Mouse (Mus musculus): Measurements from ENCODE around the gene Bcas3. TPM values are rescaled to one million over a fixed set of nuclear protein-coding genes. Genes with fewer than 3 reads are reported as not detected.

Bcas3 gene
- polyA plus RNA-seq, 1 experiment from 2014 or later: 31.5 TPM

DNA sequence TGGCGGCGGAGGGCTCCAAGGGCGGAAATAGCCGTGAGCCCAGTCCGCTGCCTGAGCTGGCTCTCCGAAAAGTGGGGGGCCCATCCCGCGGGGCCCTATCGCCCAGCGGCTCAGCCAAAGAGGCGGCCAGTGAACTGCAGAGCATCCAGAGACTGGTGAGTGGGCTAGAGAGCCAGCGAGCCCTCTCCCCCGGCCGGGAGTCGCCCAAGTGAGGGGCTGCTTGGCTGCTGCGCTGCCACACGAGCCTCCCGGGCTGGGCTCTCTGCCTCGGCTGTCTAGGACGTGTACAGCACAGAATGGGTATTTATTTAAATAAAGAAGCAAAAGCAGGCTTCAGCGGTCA is 487.8 kb downstream of the Bcas3 start:
- no peak for TF ChIP-seq CTCF (IDR thresholded peaks at IDR 0.05; ENCODE audit: low read depth)
- H3K9ac ChIP-seq (ENCODE audit: low read depth, low read length): peak overlapping the region; percentile 85
- peak overlapping the region; percentile 65 for H3K4me3 ChIP-seq (replicated peaks; ENCODE audit: low read depth, low read length)
- peaks cover 16% of the 10 kb centered on the region; the same call in 1 of the 2 replicates for H3K4me1 ChIP-seq (replicated peaks; ENCODE audit: insufficient read depth, low read length)
- DNase-seq (ENCODE audit: low spot score) (no peak), ATAC-seq (replicated peaks; ENCODE audit: low FRiP score, low read depth) (no peak)
- H3K27ac ChIP-seq: peak overlapping the region; percentile 75
- peak overlapping the region; percentile 72 for H3K4me2 ChIP-seq (ENCODE audit: low read length)
- H3K36me3 ChIP-seq (ENCODE audit: insufficient read depth, low read length): peaks cover 30% of the 10 kb centered on the region; the same call in 1 of the 2 replicates
- 17% methylated on average over 21 of the region's 21 CpGs for WGBS
- no peaks in the 10 kb centered on the region for H3K9me3 ChIP-seq (replicated peaks; ENCODE audit: low read length)
- H3K27me3 ChIP-seq (ENCODE audit: insufficient read depth, low read length): no peaks in the 10 kb centered on the region

DNA sequence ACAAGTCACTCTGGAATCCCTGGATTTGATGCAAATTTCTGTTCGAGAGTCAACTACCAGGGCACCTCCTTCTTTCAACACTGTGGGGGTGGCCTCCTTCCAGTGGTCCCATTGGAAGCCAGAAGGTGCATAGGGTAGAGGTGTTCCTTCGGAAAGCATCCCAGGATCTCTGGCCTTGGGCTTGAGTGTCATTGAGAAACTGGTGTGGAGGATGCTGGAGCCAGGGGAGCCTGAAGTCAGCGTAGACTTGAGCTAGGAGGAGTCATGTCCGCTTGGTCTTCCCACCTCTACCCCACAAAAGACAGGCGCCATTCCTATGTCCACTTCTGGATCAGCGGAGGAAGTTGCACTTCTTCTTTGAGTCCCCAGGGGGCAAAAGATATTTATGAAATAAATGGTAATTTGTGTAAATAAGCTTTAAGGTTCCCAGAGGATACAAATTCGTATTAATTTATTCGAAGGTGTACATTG is 488.3 kb downstream of the Bcas3 start:
- peak overlapping the region; percentile 85 for H3K9ac ChIP-seq (ENCODE audit: low read depth, low read length)
- H3K9me3 ChIP-seq (replicated peaks; ENCODE audit: low read length): no peaks in the 10 kb centered on the region
- ATAC-seq (replicated peaks; ENCODE audit: low FRiP score, low read depth): no peak
- peak; percentile 76 for DNase-seq (ENCODE audit: low spot score)
- WGBS: 30% methylated on average over 8 of the region's 8 CpGs
- H3K27me3 ChIP-seq (ENCODE audit: insufficient read depth, low read length): no peaks in the 10 kb centered on the region
- H3K27ac ChIP-seq: peak overlapping the region; percentile 75; the same call in 1 of the 2 replicates
- TF ChIP-seq CTCF (IDR thresholded peaks at IDR 0.05; ENCODE audit: low read depth): peak; percentile 30
- H3K4me2 ChIP-seq (ENCODE audit: low read length): peak overlapping the region; percentile 72
- peak overlapping the region; percentile 65 for H3K4me3 ChIP-seq (replicated peaks; ENCODE audit: low read depth, low read length)
- H3K4me1 ChIP-seq (replicated peaks; ENCODE audit: insufficient read depth, low read length): peaks cover 19% of the 10 kb centered on the region; the same call in 1 of the 2 replicates
- peaks cover 25% of the 10 kb centered on the region; the same call in 1 of the 2 replicates for H3K36me3 ChIP-seq (ENCODE audit: insufficient read depth, low read length)

DNA sequence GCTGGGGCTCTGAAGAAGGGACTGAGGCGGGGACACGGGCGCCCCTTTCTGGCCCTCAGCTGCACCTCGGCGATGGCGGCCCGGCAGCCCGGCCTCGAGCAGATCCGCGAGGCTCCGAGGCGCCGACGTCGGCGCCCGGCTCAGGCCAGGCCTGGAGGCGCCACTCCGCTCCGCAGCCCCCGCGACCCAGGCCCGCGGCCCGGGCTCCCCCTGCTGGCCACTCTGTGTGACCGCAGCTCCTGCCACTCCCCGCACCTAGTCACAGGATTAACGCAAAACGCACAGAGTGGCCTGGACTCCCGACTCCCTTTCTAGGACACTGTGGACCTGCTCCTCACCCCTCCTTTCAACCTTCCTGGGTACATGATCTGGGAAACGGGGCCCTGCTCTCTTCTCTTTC is 489.0 kb downstream of the Bcas3 start:
- H3K4me3 ChIP-seq (replicated peaks; ENCODE audit: low read depth, low read length): peak overlapping the region; percentile 65
- peak overlapping the region; percentile 72 for H3K4me2 ChIP-seq (ENCODE audit: low read length)
- peaks cover 22% of the 10 kb centered on the region; the same call in 1 of the 2 replicates for H3K4me1 ChIP-seq (replicated peaks; ENCODE audit: insufficient read depth, low read length)
- 1% methylated on average over 30 of the region's 32 CpGs for WGBS
- peak; percentile 87 for DNase-seq (ENCODE audit: low spot score)
- peak; percentile 31 for ATAC-seq (replicated peaks; ENCODE audit: low FRiP score, low read depth)
- TF ChIP-seq CTCF (IDR thresholded peaks at IDR 0.05; ENCODE audit: low read depth): peak; percentile 73
- H3K27ac ChIP-seq: peak overlapping the region; percentile 75
- H3K36me3 ChIP-seq (ENCODE audit: insufficient read depth, low read length): peaks cover 20% of the 10 kb centered on the region; the same call in 1 of the 2 replicates
- H3K27me3 ChIP-seq (ENCODE audit: insufficient read depth, low read length): no peaks in the 10 kb centered on the region
- peak overlapping the region; percentile 85 for H3K9ac ChIP-seq (ENCODE audit: low read depth, low read length)
- no peaks in the 10 kb centered on the region for H3K9me3 ChIP-seq (replicated peaks; ENCODE audit: low read length)

DNA sequence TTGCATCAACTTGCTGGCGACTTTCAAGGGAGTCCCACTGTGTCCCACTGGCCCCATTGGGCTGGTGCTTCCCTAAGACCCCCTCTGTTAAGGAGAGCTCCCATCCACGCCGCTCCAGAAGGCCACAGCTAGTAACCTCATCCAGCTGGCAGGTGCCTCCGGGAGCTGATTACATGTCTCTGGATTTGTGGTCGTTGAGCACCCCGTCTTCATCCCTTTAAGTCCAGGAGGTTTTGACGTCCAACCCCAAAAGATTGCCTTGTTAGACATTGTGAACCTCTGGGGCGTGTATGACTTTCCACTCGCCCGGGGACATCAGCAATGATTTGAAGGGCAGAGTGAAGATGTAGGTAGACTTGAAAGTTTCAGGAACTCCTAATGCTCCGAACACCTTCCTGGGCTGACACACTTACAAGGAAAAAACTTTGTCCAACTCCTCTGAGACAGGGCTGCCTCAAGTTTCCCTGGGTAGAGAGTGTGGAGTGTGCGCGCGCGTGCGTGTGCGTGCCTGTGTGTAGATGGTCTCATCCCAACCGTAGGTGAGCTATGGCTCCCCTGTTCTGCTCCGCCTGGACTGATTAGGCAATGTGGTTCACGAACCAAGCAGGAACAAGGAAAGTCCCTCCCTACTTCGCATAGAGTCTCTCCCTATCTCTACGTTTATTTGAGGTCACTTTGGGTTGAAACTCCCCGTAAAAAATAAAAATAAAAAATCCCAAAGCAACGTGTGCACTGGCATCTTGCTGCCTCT is 489.8 kb downstream of the Bcas3 start:
- 11% methylated on average over 24 of the region's 24 CpGs for WGBS
- H3K4me2 ChIP-seq (ENCODE audit: low read length): peak overlapping the region; percentile 72
- H3K9ac ChIP-seq (ENCODE audit: low read depth, low read length): peak overlapping the region; percentile 10; the same call in 1 of the 2 replicates
- H3K9me3 ChIP-seq (replicated peaks; ENCODE audit: low read length): no peaks in the 10 kb centered on the region
- peaks cover 22% of the 10 kb centered on the region; the same call in 1 of the 2 replicates for H3K4me1 ChIP-seq (replicated peaks; ENCODE audit: insufficient read depth, low read length)
- TF ChIP-seq CTCF (IDR thresholded peaks at IDR 0.05; ENCODE audit: low read depth): no peak
- H3K27ac ChIP-seq: peak overlapping the region; percentile 79; the same call in 1 of the 2 replicates
- ATAC-seq (replicated peaks; ENCODE audit: low FRiP score, low read depth): peak; percentile 12
- H3K36me3 ChIP-seq (ENCODE audit: insufficient read depth, low read length): peaks cover 14% of the 10 kb centered on the region; the same call in 1 of the 2 replicates
- H3K27me3 ChIP-seq (ENCODE audit: insufficient read depth, low read length): no peaks in the 10 kb centered on the region
- DNase-seq (ENCODE audit: low spot score): peak; percentile 28
- 0 out of 2 replicates have a peak overlapping the region, but pooled peaks have one; percentile 48 for H3K4me3 ChIP-seq (replicated peaks; ENCODE audit: low read depth, low read length)

DNA sequence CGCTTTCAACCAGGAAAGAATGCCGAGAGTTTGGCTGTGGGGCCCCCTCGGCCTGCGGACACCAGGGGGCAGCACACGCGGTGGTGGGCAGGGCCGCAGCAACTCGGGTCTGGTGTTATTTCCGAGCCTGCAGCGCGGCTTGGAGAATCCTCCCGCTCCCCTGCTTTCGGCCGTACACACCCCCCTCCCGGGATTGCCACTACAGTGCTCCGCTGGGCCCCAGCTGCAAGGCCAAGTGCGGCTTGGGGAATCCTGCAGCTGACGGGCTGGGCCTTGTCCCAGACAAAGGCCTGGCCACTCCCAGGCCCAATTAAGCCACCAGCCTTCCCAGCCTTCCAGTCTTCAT is 490.4 kb downstream of the Bcas3 start:
- Histone ChIP-seq H3K4me2 (ENCODE audit: low read length) (peak overlapping the region; percentile 72), H3K27me3 (ENCODE audit: insufficient read depth, low read length) (no peaks in the 10 kb centered on the region), H3K4me1 (replicated peaks; ENCODE audit: insufficient read depth, low read length) (peaks cover 20% of the 10 kb centered on the region; the same call in 1 of the 2 replicates), H3K9ac (ENCODE audit: low read depth, low read length) (peak overlapping the region; percentile 62), H3K27ac (peak overlapping the region; percentile 79), H3K36me3 (ENCODE audit: insufficient read depth, low read length) (peaks cover 9% of the 10 kb centered on the region; the same call in 1 of the 2 replicates), H3K9me3 (replicated peaks; ENCODE audit: low read length) (no peaks in the 10 kb centered on the region), H3K4me3 (replicated peaks; ENCODE audit: low read depth, low read length) (peak overlapping the region; percentile 48)
- peak; percentile 94 for TF ChIP-seq CTCF (IDR thresholded peaks at IDR 0.05; ENCODE audit: low read depth)
- ATAC-seq (replicated peaks; ENCODE audit: low FRiP score, low read depth) (peak; percentile 18), DNase-seq (ENCODE audit: low spot score) (peak; percentile 91)
- under 1% methylated on average over 18 of the region's 18 CpGs for WGBS

DNA sequence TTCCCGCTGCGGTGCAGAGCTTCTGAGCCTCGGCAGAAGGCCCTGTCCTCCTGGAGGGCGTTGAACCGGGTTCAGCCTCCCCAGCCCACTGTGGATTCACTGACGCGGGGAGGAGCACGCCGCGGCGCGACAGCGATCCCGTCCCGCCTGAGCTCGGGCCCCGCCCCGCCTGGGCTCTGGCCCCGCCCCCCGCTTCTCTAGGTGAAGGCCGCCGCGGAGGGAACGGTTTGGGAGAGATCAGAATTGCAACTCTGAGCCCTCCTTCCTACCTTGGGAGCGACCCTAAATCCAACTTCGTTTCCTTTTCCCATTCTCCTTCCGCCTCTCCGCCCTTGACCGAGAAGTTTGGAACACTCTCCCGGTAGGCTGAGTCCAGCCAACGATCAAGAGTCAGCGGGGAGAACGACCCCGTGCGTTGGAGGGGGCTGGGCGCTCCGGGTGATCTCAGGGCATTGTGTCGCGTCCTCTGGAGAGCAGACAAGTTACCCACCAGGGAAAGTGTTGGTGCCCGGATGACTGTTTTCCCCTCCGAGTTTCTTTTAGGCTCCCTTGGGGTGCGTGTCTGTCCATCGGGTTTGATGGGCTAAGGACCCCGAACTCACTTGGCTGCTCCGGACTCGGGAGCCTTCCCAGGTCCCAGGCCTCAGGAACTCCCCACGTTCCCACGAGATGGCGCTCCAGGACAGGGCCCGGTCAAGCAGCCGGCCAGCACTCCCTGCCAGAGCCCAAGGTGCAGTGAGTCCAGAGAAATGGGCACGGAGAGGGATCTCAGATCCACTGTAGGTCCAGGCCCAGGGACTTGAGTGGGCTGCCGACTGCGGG is 491.4 kb downstream of the Bcas3 start:
- Histone ChIP-seq H3K27me3 (ENCODE audit: insufficient read depth, low read length) (no peaks in the 10 kb centered on the region), H3K4me2 (ENCODE audit: low read length) (peak overlapping the region; percentile 72), H3K4me1 (replicated peaks; ENCODE audit: insufficient read depth, low read length) (peaks cover 20% of the 10 kb centered on the region; the same call in 1 of the 2 replicates), H3K4me3 (replicated peaks; ENCODE audit: low read depth, low read length) (peak overlapping the region; percentile 48), H3K9me3 (replicated peaks; ENCODE audit: low read length) (no peaks in the 10 kb centered on the region), H3K27ac (peak overlapping the region; percentile 79), H3K36me3 (ENCODE audit: insufficient read depth, low read length) (peaks cover 9% of the 10 kb centered on the region; the same call in 1 of the 2 replicates), H3K9ac (ENCODE audit: low read depth, low read length) (peak overlapping the region; percentile 62)
- peak; percentile 92 for TF ChIP-seq CTCF (IDR thresholded peaks at IDR 0.05; ENCODE audit: low read depth)
- ATAC-seq (replicated peaks; ENCODE audit: low FRiP score, low read depth): peak; percentile 35
- DNase-seq (ENCODE audit: low spot score): peak; percentile 92
- WGBS: under 1% methylated on average over 45 of the region's 54 CpGs
